Mouse (Mus musculus) hematopoietic stem cell, adult 5-6 weeks (primary cell): Measurements from ENCODE around the gene Nox3. TPM values are rescaled to one million over a fixed set of nuclear protein-coding genes. Genes with fewer than 3 reads are reported as not detected.
A peak's percentile ranks its signal among the peaks of the same experiment; 100 is the strongest.

Experiments
- ATAC-seq, 2 experiments: fragments of 125-278 bp in 1 of 2; replicated peaks in 1 of 2; 2 replicates each; pipeline ENCODE4 v1.8.0; 2016 to 2017; ENCODE audit warnings: inconsistent platforms in 2 of 2, mild to moderate bottlenecking in 2 of 2, moderate number of reproducible peaks in 2 of 2, low read depth in 1 of 2, moderate TSS enrichment in 1 of 2; ENCODE audit not compliant: low FRiP score in 2 of 2, poor library complexity in 2 of 2, severe bottlenecking in 2 of 2, insufficient read depth in 1 of 2, low TSS enrichment in 1 of 2
- total RNA-seq: library from RNA; stranded (forward); fragments of 172-1452, 232-1000 nt; gene quantifications from 2 replicates; pipeline ENCODE4 v1.2.3, GENCODE M21; 2017

Gene Nox3
- not detected in 2 replicates for total RNA-seq

DNA sequence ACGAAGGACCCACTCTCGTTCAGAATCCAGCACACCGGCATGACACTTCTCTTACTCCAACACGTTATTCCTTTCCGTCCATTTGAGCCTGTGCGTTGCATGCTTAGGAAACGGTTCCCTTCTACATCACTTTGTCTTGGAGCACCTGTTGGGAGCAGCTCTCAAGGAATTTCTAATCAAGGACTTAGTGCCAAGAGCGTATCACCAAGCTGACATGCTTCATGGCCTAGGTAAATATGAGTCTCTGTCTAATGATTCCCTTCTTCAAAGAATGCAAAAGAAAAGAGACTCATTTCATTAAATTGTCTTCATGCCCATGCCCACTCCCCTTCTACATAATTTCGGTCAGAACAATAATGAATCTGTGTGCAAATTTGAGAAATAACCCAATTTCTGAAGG lies at the start of gene Nox3:
Nox3 (minus strand) TSS at position 101 of the 400 bp plus-strand sequence.
- ATAC-seq: no peak

GRCm38 (mm10) chr17:3744402-3744801 lies 48.3 kb upstream of the Nox3 start:
- peak; percentile 62 to 81 for ATAC-seq

DNA sequence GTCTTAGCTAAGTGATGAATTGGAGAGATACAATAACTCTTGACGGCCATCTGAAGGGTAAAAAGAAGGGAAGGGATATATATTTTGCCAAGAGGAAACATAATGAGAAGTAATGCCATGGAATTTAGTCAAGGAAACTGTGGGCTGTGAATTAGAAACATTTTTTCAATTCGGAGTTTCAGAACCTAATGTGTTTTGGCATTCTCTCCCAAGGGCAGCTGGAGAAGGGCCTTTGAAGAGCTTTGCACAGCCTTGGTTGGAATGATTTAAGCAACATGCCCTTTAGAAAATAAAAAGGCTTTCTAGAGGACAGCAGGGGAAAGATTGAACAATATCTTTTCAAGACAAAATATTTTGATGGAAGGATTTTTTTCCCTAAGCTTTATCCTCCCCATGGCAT lies 40.9 kb upstream of the Nox3 start:
- ATAC-seq: no peak

DNA sequence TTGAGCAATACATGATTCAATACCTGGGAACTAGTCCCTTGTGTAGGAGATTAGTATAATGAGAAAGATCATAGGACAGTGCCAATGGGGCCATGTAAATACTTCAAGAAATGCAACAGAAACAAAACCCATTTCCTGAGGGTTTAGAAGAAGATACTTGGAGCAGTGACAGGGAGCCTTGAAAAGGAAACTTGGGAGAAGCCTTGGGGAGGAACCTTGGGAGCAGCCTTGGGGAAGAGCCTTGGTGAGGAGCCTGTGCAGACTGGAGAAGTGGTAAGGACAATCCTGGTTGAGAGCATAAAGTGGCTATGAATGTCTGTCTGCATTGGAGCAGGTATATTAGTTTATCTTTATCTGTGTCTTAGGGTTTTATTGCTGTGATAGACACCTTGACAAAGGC lies 38.2 kb upstream of the Nox3 start:
- ATAC-seq: no peak

- ATAC-seq: no peak
These were observed 9.4 kb upstream of the Nox3 start for GRCm38 (mm10) chr17:3705350-3705930.

- ATAC-seq: no peak
These were observed 6.3 kb upstream of the Nox3 start for GRCm38 (mm10) chr17:3702320-3702719.

DNA sequence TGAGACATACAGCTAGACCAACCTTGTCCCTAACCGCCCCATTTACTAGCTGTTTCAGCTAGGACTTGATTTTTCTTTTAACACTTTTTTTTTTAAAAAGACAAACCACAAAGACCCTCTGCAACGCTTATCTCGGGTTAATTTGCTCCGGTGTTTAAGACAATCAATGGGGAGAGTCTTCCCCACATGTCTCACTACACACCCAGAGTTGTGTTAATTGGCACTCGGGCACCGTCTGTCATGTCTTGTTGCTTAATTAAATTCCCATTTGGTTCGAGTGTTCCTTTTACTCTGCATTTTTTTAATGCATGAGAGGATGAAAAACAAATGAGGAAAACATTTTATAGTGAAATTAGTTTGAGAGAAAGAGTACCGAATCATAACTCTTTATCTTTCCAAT lies 3.2 kb downstream of the Nox3 start:
- ATAC-seq: no peak

DNA sequence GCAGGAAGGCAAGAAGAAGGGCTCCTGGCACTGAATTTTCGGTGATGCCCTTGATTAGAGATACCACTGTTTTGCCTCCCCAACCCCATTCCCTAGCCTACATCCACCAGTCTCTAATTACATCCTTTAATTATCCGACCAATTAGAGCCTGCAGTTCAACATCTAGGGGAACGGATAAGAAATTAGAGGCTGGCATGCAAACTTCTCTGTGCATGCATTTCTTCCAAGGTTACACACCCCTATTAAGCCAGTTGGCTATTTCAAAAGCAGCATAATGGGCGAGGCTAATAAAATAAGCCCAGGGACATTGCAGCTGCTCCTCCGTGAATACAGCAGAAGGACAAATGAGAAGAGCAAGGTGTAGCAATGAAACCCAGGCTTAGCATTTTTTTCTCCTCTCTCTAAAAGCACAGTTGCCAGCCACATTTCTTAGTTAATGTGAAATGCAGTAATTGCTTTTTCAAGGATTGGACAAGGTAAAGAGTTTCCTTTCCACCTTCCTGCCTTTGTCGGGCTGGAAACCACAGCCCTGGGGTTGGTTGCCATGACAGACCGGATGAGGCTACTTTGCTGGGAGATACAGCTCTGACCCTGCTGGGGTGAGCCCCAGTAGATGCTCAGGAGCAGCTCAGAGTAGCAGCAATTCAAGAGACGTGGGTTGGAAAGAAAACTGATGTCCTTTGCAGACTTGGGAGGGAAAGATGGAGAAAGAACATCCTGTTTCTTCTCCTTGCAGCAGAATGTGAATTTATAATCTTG lies 5.4 kb downstream of the Nox3 start:
- ATAC-seq: peak; percentile 95

DNA sequence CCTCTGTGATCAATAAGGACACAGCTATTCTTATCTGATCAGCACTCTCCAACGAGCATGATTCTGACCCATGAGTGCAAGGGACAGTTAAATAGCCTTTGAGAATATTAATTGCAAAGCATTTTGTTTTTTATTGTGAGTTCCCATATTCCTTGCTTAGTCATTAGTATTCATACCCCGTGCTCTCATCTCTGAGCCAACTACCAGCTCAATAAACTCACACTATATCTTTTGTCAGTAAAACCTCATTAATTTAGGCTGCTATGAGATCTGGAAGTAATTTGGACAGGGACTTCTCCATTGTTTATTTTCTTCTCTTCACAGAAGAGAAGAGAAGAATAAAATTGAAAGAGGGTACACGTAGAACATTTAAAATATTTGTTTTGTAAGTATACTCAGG lies 12.4 kb downstream of the Nox3 start:
- no peak for ATAC-seq

GRCm38 (mm10) chr17:3669226-3669625 lies 26.8 kb downstream of the Nox3 start:
- ATAC-seq: no peak

DNA sequence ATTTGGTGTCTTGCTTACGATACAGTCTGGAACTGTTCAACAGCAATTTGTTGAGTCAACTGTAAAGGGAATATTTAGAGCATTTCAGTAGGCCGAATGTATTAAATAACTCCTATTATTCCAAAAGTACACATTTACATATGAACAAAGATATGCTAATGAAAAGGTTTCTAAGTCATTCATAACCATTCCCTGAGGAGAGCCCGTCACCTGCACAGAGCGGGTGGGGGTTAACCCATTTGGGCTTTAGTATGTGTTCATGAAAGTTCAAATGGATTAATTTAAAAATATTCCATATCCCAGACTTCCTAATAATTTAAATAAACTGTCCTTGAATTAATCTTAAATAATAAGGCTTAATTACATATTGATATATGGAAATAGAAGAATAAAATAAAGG lies 28.8 kb downstream of the Nox3 start:
- ATAC-seq: no peak

DNA sequence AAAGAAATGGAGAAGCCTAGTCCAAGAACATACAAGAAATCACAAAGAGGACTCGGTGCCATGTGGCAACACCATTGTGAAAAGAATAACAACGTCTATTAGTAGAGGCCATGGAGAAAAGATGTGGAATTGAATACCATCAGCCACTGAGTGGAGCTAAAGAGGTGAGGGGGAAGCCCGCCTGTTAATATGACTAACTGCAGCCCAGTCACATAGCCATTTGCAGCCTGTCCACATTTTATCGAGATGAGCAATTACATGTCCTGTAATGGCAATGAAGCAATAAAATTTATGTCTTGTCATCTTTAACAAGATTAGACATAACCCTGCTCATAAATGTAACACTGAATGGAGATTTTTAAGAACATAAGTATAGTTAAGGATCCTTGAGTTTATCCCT lies 30.7 kb downstream of the Nox3 start:
- ATAC-seq: no peak

DNA sequence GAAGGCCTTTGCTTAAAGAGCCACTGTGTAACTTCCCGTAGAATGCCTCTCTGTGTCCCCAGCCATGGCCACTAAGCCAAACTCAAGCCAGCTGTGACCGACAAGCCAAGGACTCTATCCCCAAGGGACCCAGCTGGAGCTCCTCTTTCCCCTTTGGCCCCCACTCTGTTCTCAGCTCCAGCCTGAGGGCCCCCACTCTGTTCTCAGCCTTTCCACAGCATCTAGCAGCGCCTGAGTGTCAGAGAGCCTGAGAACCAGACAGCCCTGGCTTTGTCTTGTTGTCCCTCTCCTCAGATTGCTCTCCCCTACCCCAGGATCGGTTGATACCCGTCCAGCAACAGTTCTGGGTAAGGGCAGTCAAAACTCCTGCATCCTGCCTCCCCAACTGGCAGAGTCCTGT lies 36.6 kb downstream of the Nox3 start:
- ATAC-seq: no peak

- ATAC-seq: no peak
These were observed 45.7 kb downstream of the Nox3 start for GRCm38 (mm10) chr17:3650377-3650776.

GRCm38 (mm10) chr17:3643582-3643981 lies 52.5 kb downstream of the Nox3 start:
- ATAC-seq: no peak

DNA sequence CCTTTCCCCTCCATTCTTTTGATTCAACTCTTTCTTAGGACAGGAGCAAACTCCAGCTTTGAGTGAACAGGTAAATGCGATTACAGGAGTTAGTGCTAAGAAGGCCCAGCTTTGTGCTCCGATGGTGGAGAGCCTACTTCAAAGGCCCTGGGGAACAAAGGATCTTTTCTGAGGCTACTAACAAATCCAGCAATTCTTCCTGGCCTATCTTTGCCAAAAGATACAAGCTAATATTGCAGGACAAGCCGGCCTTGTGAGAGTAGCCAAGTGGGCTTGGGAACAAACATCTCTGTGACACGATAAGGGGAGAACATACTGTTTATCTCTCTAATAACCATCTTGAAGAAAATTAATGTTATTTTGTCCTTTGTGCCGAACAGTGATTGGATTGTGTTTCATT lies 54.6 kb downstream of the Nox3 start:
- no peak for ATAC-seq

GRCm38 (mm10) chr17:3638757-3639156 lies 57.3 kb downstream of the Nox3 start:
- no peak for ATAC-seq

GRCm38 (mm10) chr17:3632501-3632900 lies 63.6 kb downstream of the Nox3 start:
- no peak for ATAC-seq
